Mouse (Mus musculus): Measurements from ENCODE around the gene Arfgap1. TPM values are rescaled to one million over a fixed set of nuclear protein-coding genes. Genes with fewer than 3 reads are reported as not detected.
A peak's percentile ranks its signal among the peaks of the same experiment; 100 is the strongest.

Gene Arfgap1
- total RNA-seq, 1 experiment: 55.0 TPM

DNA sequence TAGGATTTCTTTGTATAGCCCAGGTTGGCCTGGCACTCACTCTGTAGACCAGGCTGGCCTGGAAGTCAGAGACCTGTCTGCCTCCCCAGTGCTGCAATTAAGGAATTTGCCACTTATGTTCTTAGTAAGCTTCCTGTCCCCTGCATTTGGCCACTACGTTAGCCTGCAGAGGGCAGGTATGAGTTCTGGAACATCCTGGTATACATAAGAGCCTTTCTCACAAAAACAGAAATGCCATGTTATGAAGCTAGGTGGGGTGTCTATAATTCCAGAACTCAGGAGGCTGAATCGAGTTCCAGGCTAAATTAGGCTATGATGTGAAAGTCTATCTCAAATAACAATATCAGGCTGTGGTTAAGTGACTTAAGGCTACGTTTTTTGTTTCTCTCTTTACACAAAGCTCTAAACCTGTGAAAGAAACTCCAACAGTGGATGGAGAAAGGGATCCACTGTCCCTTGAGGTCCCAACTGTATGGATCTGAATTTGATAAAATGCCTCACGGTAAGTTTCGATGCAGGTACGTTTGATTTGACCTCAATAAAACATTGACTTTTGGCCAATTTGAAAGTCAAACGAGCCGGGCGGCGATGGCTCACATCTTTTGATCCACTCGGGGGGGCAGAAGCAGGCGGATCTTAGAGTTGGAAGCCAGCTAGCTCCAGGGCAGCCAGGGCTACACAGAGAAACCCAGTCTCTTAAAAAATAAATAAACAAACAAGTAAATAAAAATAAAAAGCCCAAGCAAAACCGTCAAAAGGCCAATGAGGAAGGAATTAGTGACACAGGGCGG, 738 bp upstream of the Arfgap1 start:
- no peak for DNase-seq (ENCODE audit: low read depth, low spot score)
- TF ChIP-seq ZC3H11A (IDR thresholded peaks at IDR 0.05; ENCODE audit: borderline replicate concordance, low read depth, low read length): no peak
- peak overlapping the region; percentile 94 for H3K9ac ChIP-seq (ENCODE audit: insufficient read depth, low read depth, low read length, poor library complexity, severe bottlenecking)
- no peaks in the 10 kb centered on the region for H3K9me3 ChIP-seq (ENCODE audit: control insufficient read depth, insufficient read depth, low read depth, low read length)
- peaks cover 9% of the 10 kb centered on the region for H3K36me3 ChIP-seq (ENCODE audit: control insufficient read depth, insufficient read depth, low read length, poor library complexity, severe bottlenecking)
- in situ Hi-C loops (cut with MboI; ENCODE audit: low sequenced_read_pairs in 2 of 2, unreplicated experiment in 2 of 2): no loop called here
- peak overlapping the region; percentile 87 to 100 for H3K4me3 ChIP-seq (ENCODE audit: insufficient read depth in 1 of 2, low read depth in 1 of 2, low read length in 2 of 2, poor library complexity in 1 of 2, severe bottlenecking in 1 of 2)
- H3K4me1 ChIP-seq (ENCODE audit: control insufficient read depth in 2 of 2, insufficient read depth in 2 of 2, low read length in 2 of 2, poor library complexity in 1 of 2): peaks cover 0 to 3% of the 10 kb centered on the region in 2 experiments; a peak in 1 of 4 replicates
- H3K27ac ChIP-seq (ENCODE audit: insufficient read depth, low read depth, low read length, poor library complexity, severe bottlenecking): no peak overlapping the region; the same call in 1 of the 2 replicates

DNA sequence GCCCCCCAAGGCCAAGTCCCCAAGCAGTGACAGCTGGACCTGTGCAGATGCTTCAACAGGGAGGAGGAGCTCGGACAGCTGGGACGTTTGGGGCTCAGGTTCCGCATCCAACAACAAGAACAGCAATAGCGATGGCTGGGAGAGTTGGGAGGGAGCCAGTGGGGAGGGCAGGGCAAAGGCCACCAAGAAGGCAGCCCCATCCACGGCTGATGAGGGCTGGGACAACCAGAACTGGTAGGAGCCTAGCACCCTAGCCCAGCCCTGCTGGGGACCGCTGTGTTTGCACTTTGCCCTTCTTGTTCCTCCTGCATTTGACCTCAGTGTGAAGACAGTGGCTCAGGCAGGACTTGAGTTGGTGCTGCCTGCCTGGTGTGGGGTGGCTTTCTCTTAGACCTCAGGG, 14.1 kb downstream of the Arfgap1 start:
- H3K36me3 ChIP-seq (ENCODE audit: control insufficient read depth, insufficient read depth, low read length, poor library complexity, severe bottlenecking): peaks cover 53% of the 10 kb centered on the region
- peaks cover 0 to 4% of the 10 kb centered on the region in 2 experiments; a peak in 2 of 4 replicates for H3K4me1 ChIP-seq (ENCODE audit: control insufficient read depth in 2 of 2, insufficient read depth in 2 of 2, low read length in 2 of 2, poor library complexity in 1 of 2)
- H3K9ac ChIP-seq (ENCODE audit: insufficient read depth, low read depth, low read length, poor library complexity, severe bottlenecking): no peak overlapping the region
- TF ChIP-seq CHD2 (IDR thresholded peaks at IDR 0.05; ENCODE audit: low read depth, low read length) (no peak), MAFK (IDR thresholded peaks at IDR 0.05; ENCODE audit: insufficient read depth, low read depth, low read length) (no peak), ZNF384 (IDR thresholded peaks at IDR 0.05; ENCODE audit: low read depth, low read length) (no peak), HCFC1 (IDR thresholded peaks at IDR 0.05; ENCODE audit: borderline replicate concordance, insufficient read depth, low read length) (no peak), ZC3H11A (IDR thresholded peaks at IDR 0.05; ENCODE audit: borderline replicate concordance, low read depth, low read length) (no peak)
- no peaks in the 10 kb centered on the region for H3K9me3 ChIP-seq (ENCODE audit: control insufficient read depth, insufficient read depth, low read depth, low read length)
- no peak overlapping the region for H3K27ac ChIP-seq (ENCODE audit: insufficient read depth, low read depth, low read length, poor library complexity, severe bottlenecking)
- in situ Hi-C loops (cut with MboI; ENCODE audit: low sequenced_read_pairs in 2 of 2, unreplicated experiment in 2 of 2): no loop called here
- no peak for DNase-seq (ENCODE audit: low read depth, low spot score)
- H3K4me3 ChIP-seq (ENCODE audit: insufficient read depth in 1 of 2, low read depth in 1 of 2, low read length in 2 of 2, poor library complexity in 1 of 2, severe bottlenecking in 1 of 2): no peak overlapping the region

DNA sequence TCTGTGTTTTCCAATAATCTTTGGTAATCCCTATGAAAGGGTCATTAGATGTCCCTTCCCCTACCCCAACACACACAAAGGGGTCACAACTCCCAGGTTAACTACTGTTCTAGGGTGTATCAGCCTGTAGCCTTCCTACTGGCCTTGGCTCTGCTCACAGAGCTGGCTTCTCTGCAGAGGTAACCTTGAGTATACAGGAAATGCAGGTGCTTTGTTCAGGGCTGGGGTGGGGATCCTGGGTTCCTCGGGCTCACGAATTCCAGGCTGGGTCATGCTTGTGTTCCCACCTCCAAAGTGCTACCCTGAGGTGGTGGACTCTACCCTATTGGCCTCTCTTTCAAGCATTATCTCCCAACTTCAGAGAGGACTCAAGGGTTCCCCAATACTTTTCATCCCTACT, 18.6 kb downstream of the Arfgap1 start:
- in situ Hi-C loops (cut with MboI; ENCODE audit: low sequenced_read_pairs in 2 of 2, unreplicated experiment in 2 of 2): no loop called here
- TF ChIP-seq CHD2 (IDR thresholded peaks at IDR 0.05; ENCODE audit: low read depth, low read length) (no peak), MAFK (IDR thresholded peaks at IDR 0.05; ENCODE audit: insufficient read depth, low read depth, low read length) (no peak), HCFC1 (IDR thresholded peaks at IDR 0.05; ENCODE audit: borderline replicate concordance, insufficient read depth, low read length) (no peak), ZNF384 (IDR thresholded peaks at IDR 0.05; ENCODE audit: low read depth, low read length) (no peak), ZC3H11A (IDR thresholded peaks at IDR 0.05; ENCODE audit: borderline replicate concordance, low read depth, low read length) (no peak)
- H3K4me1 ChIP-seq (ENCODE audit: control insufficient read depth in 2 of 2, insufficient read depth in 2 of 2, low read length in 2 of 2, poor library complexity in 1 of 2): peaks cover 0 to 4% of the 10 kb centered on the region in 2 experiments; a peak in 2 of 4 replicates
- no peak for DNase-seq (ENCODE audit: low read depth, low spot score)
- H3K9ac ChIP-seq (ENCODE audit: insufficient read depth, low read depth, low read length, poor library complexity, severe bottlenecking): no peak overlapping the region
- no peak overlapping the region for H3K27ac ChIP-seq (ENCODE audit: insufficient read depth, low read depth, low read length, poor library complexity, severe bottlenecking)
- H3K4me3 ChIP-seq (ENCODE audit: insufficient read depth in 1 of 2, low read depth in 1 of 2, low read length in 2 of 2, poor library complexity in 1 of 2, severe bottlenecking in 1 of 2): no peak overlapping the region
- H3K36me3 ChIP-seq (ENCODE audit: control insufficient read depth, insufficient read depth, low read length, poor library complexity, severe bottlenecking): peaks cover 16% of the 10 kb centered on the region
- H3K9me3 ChIP-seq (ENCODE audit: control insufficient read depth, insufficient read depth, low read depth, low read length): no peaks in the 10 kb centered on the region

DNA sequence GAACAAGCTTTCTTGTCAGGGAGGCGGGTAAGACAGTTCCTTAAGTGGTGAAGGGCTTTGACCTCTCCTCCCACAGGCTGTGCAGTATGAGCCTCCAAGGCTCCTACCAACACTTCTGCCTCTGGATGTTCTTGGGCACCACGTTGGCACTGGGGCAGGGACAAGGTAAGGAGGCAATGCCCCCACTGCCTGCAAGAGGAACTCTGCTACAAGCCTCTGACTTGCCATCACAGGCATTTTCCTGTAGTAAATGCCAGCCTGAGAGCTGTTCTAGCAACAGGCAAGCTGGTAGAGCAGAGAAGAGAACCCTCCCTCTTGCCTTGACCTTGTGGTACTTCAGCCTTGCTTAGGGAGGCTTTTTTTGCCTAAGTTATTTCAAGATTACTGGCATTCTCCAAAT, 19.4 kb downstream of the Arfgap1 start, which contains the start of gene Col20a1:
TSS of gene Col20a1 (plus strand) at position 87 of the 400 bp plus-strand sequence.
- Histone ChIP-seq H3K9ac (ENCODE audit: insufficient read depth, low read depth, low read length, poor library complexity, severe bottlenecking) (no peak within 1 kb of the TSS), H3K9me3 (ENCODE audit: control insufficient read depth, insufficient read depth, low read depth, low read length) (no peaks in the 10 kb centered on the region), H3K36me3 (ENCODE audit: control insufficient read depth, insufficient read depth, low read length, poor library complexity, severe bottlenecking) (peaks cover 10% of the 10 kb centered on the region), H3K27ac (ENCODE audit: insufficient read depth, low read depth, low read length, poor library complexity, severe bottlenecking) (no peak within 1 kb of the TSS), H3K4me1 (ENCODE audit: control insufficient read depth in 2 of 2, insufficient read depth in 2 of 2, low read length in 2 of 2, poor library complexity in 1 of 2) (peaks cover 0 to 4% of the 10 kb centered on the region in 2 experiments; a peak in 2 of 4 replicates), H3K4me3 (ENCODE audit: insufficient read depth in 1 of 2, low read depth in 1 of 2, low read length in 2 of 2, poor library complexity in 1 of 2, severe bottlenecking in 1 of 2) (no peak within 1 kb of the TSS)
- no peak for TF ChIP-seq ZC3H11A (IDR thresholded peaks at IDR 0.05; ENCODE audit: borderline replicate concordance, low read depth, low read length)
- no peak for TF ChIP-seq MAFK (IDR thresholded peaks at IDR 0.05; ENCODE audit: insufficient read depth, low read depth, low read length)
- no peak for TF ChIP-seq ZNF384 (IDR thresholded peaks at IDR 0.05; ENCODE audit: low read depth, low read length)
- TF ChIP-seq CHD2 (IDR thresholded peaks at IDR 0.05; ENCODE audit: low read depth, low read length): no peak
- TF ChIP-seq HCFC1 (IDR thresholded peaks at IDR 0.05; ENCODE audit: borderline replicate concordance, insufficient read depth, low read length): no peak
- in situ Hi-C loops (cut with MboI; ENCODE audit: low sequenced_read_pairs in 2 of 2, unreplicated experiment in 2 of 2): no loop called here
- DNase-seq (ENCODE audit: low read depth, low spot score): no peak
